Mouse (Mus musculus) hindbrain, embryonic 13.5 days (tissue): ENCODE data around the gene Tcf23. TPM values are rescaled to one million over a fixed set of nuclear protein-coding genes. Genes with fewer than 3 reads are reported as not detected.

ENCODE experiments used
- ATAC-seq: fragments of 200-750 bp; cut with Nextera tagmentation; 2 replicates; pipeline ENCODE4 v1.8.0; 2017; ENCODE audit warnings: moderate TSS enrichment; ENCODE audit not compliant: low FRiP score
- H3K27ac ChIP-seq: fragments of 300-500 bp; sonication (generic); 2 replicates; pipeline ENCODE4 v1.5.1; 2015; ENCODE audit warnings: inconsistent platforms, mild to moderate bottlenecking, moderate library complexity
- H3K27me3 ChIP-seq: fragments of 300-500 bp; sonication (generic); 2 replicates; pipeline ENCODE4 v1.6.1; 2015; ENCODE audit warnings: mild to moderate bottlenecking, inconsistent platforms
- H3K36me3 ChIP-seq: fragments of 300-500 bp; sonication (generic); 2 replicates; pipeline ENCODE4 v1.6.1; 2015; ENCODE audit warnings: mild to moderate bottlenecking, inconsistent platforms
- H3K4me1 ChIP-seq: fragments of 300-500 bp; sonication (generic); replicated peaks from 2 replicates; pipeline ENCODE4 v1.6.1; 2015; ENCODE audit warnings: inconsistent platforms
- H3K4me2 ChIP-seq: fragments of 300-500 bp; sonication (generic); 2 replicates; pipeline ENCODE4 v1.6.1; 2015; ENCODE audit warnings: inconsistent platforms, mild to moderate bottlenecking, moderate library complexity
- H3K4me3 ChIP-seq: fragments of 300-500 bp; sonication (generic); 2 replicates; pipeline ENCODE4 v1.5.1; 2015; ENCODE audit warnings: mild to moderate bottlenecking, inconsistent platforms
- H3K9ac ChIP-seq: fragments of 300-500 bp; sonication (generic); 2 replicates; pipeline ENCODE4 v1.6.1; 2015; ENCODE audit warnings: mild to moderate bottlenecking, inconsistent platforms
- H3K9me3 ChIP-seq: fragments of 300-500 bp; sonication (generic); 2 replicates; pipeline ENCODE4 v1.6.1; 2016; ENCODE audit warnings: inconsistent platforms
- WGBS: fragments of 180-500 bp; shearing (Covaris S2); methylation state at CpG from one replicate; pipeline ENCODE4 v1.1.7; 2015; 5-methylcytosine and 5-hydroxymethylcytosine counted together
- polyA plus RNA-seq: library from polyadenylated mRNA; unstranded; fragments of >200 nt; fragmentation: Nextera tagmentation; extraction: Ambion mirVana; gene quantifications from 2 replicates; pipeline ENCODE4 v1.2.1, GENCODE M21; 2015

Gene Tcf23
- 0.04 TPM in 1 of 2 replicates, not detected in the other for polyA plus RNA-seq

DNA sequence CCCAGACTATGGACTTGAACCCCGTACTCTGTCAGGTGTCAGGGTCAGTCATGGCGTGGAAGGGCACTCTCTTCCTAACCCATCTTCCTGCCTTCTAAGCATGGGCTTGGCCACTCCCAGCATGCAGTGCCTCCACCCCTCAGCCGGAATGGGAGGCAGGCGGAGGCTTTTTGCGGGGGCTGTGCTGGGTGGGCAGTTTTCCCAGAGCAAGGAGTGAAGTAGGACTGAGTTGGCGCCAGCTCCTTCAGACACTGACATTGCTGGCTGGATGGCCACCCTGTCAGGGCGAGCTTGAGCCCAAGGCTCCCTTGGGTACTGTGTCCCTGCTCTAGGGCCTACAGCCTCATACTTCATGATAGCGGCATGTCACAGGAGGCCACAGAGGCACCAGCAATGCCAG, at the start of gene Tcf23:
Gene Tcf23 (plus strand): TSS at position 247 of the 400 bp plus-strand sequence.
- Histone ChIP-seq H3K9ac (no peak within 1 kb of the TSS), H3K4me2 (no peak within 1 kb of the TSS), H3K36me3 (no peaks in the 10 kb centered on the region), H3K9me3 (no peaks in the 10 kb centered on the region), H3K4me1 (no peaks in the 10 kb centered on the region), H3K27me3 (peaks cover 19% of the 10 kb centered on the region; the same call in 1 of the 2 replicates), H3K4me3 (no peak within 1 kb of the TSS), H3K27ac (no peak within 1 kb of the TSS)
- no peak for ATAC-seq
- 73% methylated on average over 8 of the region's 8 CpGs for WGBS

DNA sequence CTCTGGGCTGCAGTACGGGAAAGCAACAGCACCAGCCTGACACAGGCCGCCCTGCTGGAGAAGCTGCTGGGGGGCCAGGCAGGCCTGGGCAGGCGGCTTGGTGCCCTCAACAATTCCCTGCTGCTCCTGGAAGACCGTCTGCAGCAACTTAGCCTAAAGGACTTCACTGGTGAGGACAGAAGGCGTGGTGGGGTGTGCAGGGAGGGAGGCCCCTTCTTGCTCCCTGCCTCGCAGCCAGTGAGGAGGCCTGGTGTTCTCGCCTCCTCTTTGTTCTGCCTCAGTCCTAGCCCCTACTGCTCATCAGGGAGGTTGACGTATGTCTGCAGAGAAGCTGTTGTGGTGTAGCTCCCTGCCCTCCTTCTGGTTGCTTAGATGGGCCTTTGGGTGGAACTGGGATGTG, 49.8 kb upstream of the Tcf23 start:
- no peaks in the 10 kb centered on the region for H3K36me3 ChIP-seq
- no peak overlapping the region for H3K4me3 ChIP-seq
- no peaks in the 10 kb centered on the region for H3K9me3 ChIP-seq
- H3K9ac ChIP-seq, result no peak overlapping the region; the same call in 1 of the 2 replicates
- 81% methylated on average over 8 of the region's 8 CpGs for WGBS
- peaks cover 39% of the 10 kb centered on the region for H3K4me1 ChIP-seq
- H3K27ac ChIP-seq, result no peak overlapping the region
- H3K27me3 ChIP-seq, result peaks cover 12% of the 10 kb centered on the region; the same call in 1 of the 2 replicates
- no peak overlapping the region for H3K4me2 ChIP-seq
- no peak for ATAC-seq

DNA sequence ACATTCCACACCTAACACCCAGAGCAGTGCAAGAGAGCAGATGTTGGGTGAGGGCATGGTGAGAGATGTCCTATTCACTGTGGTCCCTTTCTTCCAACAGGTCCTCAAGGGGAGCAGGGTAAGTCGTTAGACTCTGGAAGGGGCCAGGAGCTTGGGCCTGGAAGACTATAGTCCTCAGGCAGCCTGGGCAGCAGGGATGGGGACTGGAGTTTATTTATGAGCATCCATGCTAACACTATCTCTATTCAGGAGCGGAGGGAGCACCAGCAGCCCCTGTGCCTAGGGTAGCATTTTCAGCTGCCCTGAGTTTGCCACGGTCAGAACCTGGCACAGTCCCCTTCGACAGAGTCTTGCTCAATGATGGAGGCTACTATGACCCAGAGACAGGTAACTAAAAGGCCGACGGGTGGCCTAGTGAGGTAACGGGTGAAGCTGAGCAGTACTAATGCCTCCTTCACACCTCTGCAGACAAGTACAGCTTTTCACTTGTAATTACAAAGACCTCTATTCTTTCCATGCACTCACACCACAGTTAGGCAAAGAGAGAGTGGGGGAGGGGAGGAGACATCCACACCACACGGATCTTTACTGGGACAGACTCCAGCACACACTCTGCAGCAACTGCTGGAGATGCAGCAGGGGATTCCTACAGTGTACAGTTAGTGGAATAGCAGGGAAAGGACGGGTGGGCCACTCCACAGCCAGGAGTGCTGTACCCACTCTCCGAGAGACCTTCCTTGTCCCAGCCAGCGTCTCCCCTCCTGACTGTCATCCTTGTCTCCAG, 48.4 kb upstream of the Tcf23 start:
- Histone ChIP-seq H3K4me2 (no peak overlapping the region), H3K4me1 (peaks cover 27% of the 10 kb centered on the region), H3K36me3 (no peaks in the 10 kb centered on the region), H3K27ac (no peak overlapping the region), H3K27me3 (peaks cover 20% of the 10 kb centered on the region; the same call in 1 of the 2 replicates), H3K9me3 (no peaks in the 10 kb centered on the region), H3K9ac (peak overlapping the region; percentile 20; the same call in 1 of the 2 replicates), H3K4me3 (no peak overlapping the region)
- ATAC-seq, result no peak
- 69% methylated on average over 11 of the region's 11 CpGs for WGBS

DNA sequence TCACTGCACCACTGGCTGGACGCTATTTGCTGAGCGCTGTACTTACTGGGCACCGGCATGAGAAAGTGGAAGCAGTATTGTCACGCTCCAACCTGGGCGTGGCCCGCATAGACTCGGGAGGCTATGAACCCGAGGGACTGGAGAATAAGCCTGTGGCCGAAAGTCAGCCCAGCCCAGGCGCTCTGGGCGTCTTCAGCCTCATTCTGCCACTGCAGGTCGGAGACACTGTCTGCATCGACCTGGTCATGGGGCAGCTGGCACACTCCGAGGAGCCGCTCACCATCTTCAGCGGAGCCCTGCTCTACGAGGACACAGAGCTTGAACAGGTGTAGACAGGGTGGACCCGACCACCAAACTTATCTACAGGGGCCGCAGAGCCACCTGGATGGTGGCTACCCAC, 47.8 kb upstream of the Tcf23 start:
- Histone ChIP-seq H3K4me3 (no peak overlapping the region), H3K27ac (no peak overlapping the region), H3K4me1 (peaks cover 21% of the 10 kb centered on the region), H3K9me3 (no peaks in the 10 kb centered on the region), H3K4me2 (peak overlapping the region; percentile 87), H3K36me3 (no peaks in the 10 kb centered on the region), H3K9ac (0 out of 2 replicates have a peak overlapping the region, but pooled peaks have one; percentile 20), H3K27me3 (peaks cover 20% of the 10 kb centered on the region; the same call in 1 of the 2 replicates)
- peak; percentile 3 for ATAC-seq
- 65% methylated on average over 19 of the region's 19 CpGs for WGBS

DNA sequence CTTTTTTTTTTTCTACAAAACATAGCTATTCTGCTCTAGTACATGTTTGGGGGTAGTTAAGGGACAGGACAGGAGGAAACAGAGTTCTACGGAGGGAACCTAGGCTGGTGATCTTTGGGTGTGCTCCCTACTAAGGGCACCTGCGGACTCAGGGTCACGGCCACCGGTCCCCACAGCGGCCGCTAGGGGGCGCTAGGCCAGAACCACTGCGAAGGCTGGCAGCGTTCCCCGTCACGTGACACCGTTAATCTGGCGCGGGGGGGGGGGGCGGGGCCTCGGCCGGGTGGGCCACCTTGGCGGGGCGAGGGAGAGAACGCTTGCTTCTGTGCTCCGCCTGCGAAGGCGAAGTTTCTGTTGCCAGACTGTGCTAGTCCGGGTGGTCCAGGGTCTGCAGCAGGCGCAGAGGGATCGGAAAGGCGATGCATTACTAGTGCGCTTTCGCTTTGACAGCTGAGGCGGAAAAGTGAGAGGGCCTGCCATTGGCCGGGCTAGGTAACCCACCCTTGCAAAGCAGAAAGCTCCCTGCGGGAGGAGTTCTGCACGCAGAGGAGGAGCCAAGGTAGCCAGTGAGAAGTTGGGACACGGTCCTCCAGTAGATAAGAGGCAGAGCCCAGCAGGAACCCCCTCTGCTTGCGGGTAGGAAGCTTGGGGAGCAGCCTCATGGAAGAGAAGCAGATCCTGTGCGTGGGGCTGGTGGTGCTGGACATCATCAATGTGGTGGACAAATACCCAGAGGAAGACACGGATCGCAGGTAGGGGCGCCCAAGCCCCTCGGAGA, 47.0 kb upstream of the Tcf23 start, which contains the start of gene Khk:
Gene Khk (plus strand): TSS at position 176 of the 778 bp plus-strand sequence.
- H3K4me2 ChIP-seq, result peak within 1 kb of the TSS; percentile 87
- peaks cover 20% of the 10 kb centered on the region for H3K4me1 ChIP-seq
- no peaks in the 10 kb centered on the region for H3K9me3 ChIP-seq
- peak within 1 kb of the TSS; percentile 52 for H3K4me3 ChIP-seq
- H3K27ac ChIP-seq, result peak within 1 kb of the TSS; percentile 70
- under 1% methylated on average over 39 of the region's 40 CpGs for WGBS
- H3K27me3 ChIP-seq, result peaks cover 20% of the 10 kb centered on the region; the same call in 1 of the 2 replicates
- peak; percentile 80 for ATAC-seq
- H3K9ac ChIP-seq, result peak within 1 kb of the TSS; percentile 77
- H3K36me3 ChIP-seq, result no peaks in the 10 kb centered on the region

DNA sequence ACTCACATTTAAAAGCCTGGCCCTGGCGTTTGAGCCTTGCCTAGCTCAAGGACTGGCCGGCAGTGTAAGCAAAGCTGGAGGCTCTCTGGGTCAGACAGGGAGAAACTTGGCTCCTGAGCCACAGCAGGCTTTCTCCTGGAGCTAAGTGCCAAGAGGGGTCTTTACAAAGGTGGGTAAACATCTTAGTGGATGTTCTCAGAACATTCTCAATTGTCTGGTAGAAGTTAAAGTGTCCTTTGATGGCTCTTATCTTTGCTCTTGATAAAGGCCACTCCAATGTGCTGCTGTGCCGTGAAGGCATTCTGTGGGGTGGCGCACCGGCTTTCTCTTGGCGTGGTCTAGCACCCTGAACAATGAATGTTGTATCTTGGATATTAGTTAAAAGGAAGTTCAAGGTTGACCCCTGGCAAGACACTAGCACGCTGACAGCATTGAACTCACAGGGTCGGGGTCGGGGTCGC, 45.9 kb upstream of the Tcf23 start:
- Histone ChIP-seq H3K4me2 (peak overlapping the region; percentile 87), H3K9ac (peak overlapping the region; percentile 77; the same call in 1 of the 2 replicates), H3K9me3 (no peaks in the 10 kb centered on the region), H3K4me1 (peaks cover 20% of the 10 kb centered on the region), H3K36me3 (no peaks in the 10 kb centered on the region), H3K27me3 (peaks cover 20% of the 10 kb centered on the region; the same call in 1 of the 2 replicates), H3K27ac (no peak overlapping the region), H3K4me3 (peak overlapping the region; percentile 52)
- no peak for ATAC-seq
- WGBS, result 76% methylated on average over 10 of the region's 10 CpGs

DNA sequence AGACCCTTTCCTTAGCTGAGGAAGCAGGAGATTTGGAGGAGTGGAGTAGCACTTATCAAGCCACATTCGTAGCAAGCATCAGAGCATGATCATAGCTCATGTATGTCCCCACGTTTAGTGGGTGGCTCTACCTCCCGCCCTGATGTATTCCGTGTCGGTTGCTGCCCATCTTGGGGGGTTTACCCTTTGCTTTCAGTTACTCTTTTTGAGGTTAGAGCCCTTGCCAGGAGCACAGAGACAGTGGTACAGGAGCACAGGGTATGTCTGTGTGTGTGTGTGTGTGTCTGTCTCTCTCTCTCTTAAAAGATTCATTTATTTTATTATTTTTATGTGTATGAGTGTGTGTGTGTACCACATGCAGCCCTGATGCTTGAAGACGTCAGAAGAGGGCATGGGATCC, 45.3 kb upstream of the Tcf23 start:
- Histone ChIP-seq H3K4me2 (0 out of 2 replicates have a peak overlapping the region, but pooled peaks have one; percentile 87), H3K4me1 (peaks cover 20% of the 10 kb centered on the region), H3K4me3 (no peak overlapping the region), H3K27me3 (peaks cover 20% of the 10 kb centered on the region; the same call in 1 of the 2 replicates), H3K36me3 (no peaks in the 10 kb centered on the region), H3K27ac (no peak overlapping the region), H3K9ac (no peak overlapping the region), H3K9me3 (no peaks in the 10 kb centered on the region)
- ATAC-seq, result no peak
- 87% methylated on average over 6 of the region's 6 CpGs for WGBS

DNA sequence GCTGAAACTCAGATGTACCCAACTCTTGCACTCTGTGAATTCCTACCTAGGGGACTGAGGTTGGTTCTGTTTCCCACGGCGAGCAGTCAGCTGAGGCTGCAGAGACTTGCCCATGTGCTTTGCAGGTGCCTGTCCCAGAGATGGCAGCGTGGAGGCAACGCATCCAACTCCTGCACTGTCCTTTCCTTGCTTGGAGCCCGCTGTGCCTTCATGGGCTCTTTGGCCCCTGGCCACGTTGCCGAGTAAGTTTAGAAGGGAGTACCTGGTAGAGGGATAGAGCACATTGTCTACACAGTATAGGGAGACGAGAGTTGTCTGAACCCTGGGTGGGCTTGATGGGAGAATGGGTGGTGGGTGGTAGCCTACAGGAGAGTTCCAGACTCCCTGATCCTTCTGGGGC, 43.8 kb upstream of the Tcf23 start:
- no peak for ATAC-seq
- H3K36me3 ChIP-seq, result no peaks in the 10 kb centered on the region
- WGBS, result 88% methylated on average over 8 of the region's 8 CpGs
- no peak overlapping the region for H3K27ac ChIP-seq
- no peak overlapping the region for H3K4me2 ChIP-seq
- H3K4me3 ChIP-seq, result no peak overlapping the region
- H3K4me1 ChIP-seq, result peaks cover 20% of the 10 kb centered on the region
- H3K27me3 ChIP-seq, result peaks cover 20% of the 10 kb centered on the region; the same call in 1 of the 2 replicates
- H3K9ac ChIP-seq, result peak overlapping the region; percentile 5; the same call in 1 of the 2 replicates
- H3K9me3 ChIP-seq, result no peaks in the 10 kb centered on the region

DNA sequence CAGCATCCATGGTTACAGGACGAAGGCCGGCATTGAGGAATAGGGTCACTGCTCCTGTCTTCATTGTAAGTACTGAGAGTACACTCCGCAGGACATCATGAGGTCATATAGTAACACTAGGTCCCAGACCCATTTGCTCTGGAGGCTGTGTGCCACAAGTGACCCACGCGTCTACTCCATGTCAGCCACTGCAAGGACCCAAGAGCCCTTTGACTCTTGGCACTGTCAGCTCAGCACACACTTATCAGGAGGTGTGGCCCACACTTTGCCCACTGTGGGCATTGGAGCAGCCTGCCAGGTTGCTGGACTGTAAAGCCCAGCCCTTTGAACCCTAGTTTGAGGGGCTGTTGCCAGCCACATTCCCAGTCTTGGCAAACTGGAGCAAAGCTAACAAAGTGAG, 43.2 kb upstream of the Tcf23 start:
- H3K27ac ChIP-seq, result no peak overlapping the region
- H3K4me1 ChIP-seq, result peaks cover 20% of the 10 kb centered on the region
- H3K9me3 ChIP-seq, result no peaks in the 10 kb centered on the region
- peaks cover 20% of the 10 kb centered on the region; the same call in 1 of the 2 replicates for H3K27me3 ChIP-seq
- whole genome bisulfite sequencing, result 91% methylated on average over 5 of the region's 5 CpGs
- no peak for ATAC-seq
- H3K9ac ChIP-seq, result no peak overlapping the region
- no peak overlapping the region for H3K4me3 ChIP-seq
- no peak overlapping the region for H3K4me2 ChIP-seq
- no peaks in the 10 kb centered on the region for H3K36me3 ChIP-seq

DNA sequence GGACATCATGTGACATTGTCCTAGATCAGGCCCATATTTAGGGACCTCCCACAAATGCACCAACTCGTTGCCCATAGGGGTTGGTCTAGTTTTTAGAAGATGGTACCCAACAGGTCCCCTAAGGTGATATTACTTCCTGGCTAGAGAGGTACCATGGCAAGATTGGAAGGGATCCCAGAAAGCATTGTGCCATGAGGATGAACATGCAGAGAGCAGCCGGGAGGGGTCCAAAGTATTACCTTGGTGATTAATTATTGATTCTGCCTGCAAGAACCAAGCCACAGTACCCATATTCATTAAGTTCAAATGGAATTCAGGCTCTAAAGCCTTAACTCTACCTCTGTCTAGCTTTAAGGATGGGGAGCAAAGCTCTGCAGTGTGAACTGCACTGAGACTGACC, 42.4 kb upstream of the Tcf23 start:
- H3K4me3 ChIP-seq, result no peak overlapping the region
- peaks cover 20% of the 10 kb centered on the region; the same call in 1 of the 2 replicates for H3K27me3 ChIP-seq
- H3K9me3 ChIP-seq, result no peaks in the 10 kb centered on the region
- no peak overlapping the region for H3K9ac ChIP-seq
- no peaks in the 10 kb centered on the region for H3K36me3 ChIP-seq
- H3K27ac ChIP-seq, result no peak overlapping the region
- 83% methylated on average over 2 of the region's 2 CpGs for WGBS
- no peak for ATAC-seq
- peaks cover 16% of the 10 kb centered on the region for H3K4me1 ChIP-seq
- H3K4me2 ChIP-seq, result no peak overlapping the region

DNA sequence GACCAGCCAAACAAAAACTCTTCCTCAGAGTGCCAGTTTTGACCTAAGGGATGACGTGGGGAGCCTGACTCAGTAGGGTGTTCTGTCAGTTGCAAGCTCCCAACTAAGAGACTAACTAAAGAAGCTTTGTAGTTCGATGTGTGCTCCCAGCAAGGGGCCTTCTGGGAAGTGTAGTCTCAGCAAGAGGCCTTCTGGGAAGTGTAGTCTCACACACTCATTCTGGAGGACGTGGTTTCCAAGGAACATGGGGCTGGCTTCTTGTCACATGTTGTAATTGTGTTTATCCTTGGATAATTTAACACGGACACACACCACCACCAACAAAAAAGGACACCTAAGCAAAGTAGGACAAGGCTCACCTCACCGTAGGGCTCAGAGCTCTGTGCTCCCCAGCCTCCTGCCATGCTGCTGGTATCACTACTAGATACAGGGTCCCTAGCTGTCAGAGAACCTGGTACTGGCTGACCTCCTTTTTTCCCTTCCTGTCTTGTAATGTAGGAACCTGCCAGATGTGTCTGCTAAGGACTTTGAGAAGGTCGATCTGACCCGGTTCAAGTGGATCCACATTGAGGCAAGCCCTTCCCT, 40.4 kb upstream of the Tcf23 start:
- H3K4me1 ChIP-seq, result peaks cover under 1% of the 10 kb centered on the region; the same call in 1 of the 2 replicates
- H3K36me3 ChIP-seq, result no peaks in the 10 kb centered on the region
- peaks cover 14% of the 10 kb centered on the region; the same call in 1 of the 2 replicates for H3K27me3 ChIP-seq
- H3K9ac ChIP-seq, result no peak overlapping the region
- peak; percentile 77; the same call in 1 of the 2 replicates for ATAC-seq
- no peak overlapping the region for H3K4me3 ChIP-seq
- H3K4me2 ChIP-seq, result peak overlapping the region; percentile 44
- WGBS, result 45% methylated on average over 7 of the region's 7 CpGs
- no peak overlapping the region for H3K27ac ChIP-seq
- H3K9me3 ChIP-seq, result no peaks in the 10 kb centered on the region
